In the genomic region with DNA sequence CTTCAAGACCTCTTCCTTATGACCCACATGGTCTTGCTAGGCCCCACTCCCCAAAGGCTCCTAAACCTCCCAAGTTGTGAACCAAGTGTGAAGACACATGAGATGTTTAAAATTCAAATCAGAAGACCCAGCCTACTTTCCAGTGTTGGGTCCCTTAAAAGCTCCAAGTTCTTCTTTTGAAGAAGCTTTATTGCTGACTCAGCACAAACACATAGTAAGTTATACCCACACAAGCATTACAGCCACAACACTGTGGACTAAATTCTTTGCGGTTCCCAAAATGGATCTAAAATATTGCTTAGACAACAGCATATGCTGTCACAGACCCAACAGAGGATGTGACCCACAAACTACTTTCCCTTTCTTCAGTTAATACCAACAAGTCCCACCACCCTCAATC, we compare ENCODE assay signal across 32 mouse cellular contexts.
"Had no signal": no experiment of that assay in that cellular context is flagged by ENCODE, and none has a peak within 500 bp of the region (broad histone marks: within the 10 kb centered on the region; RNA-seq: fewer than 3 reads in every experiment).

No protein-coding gene starts in this region.

- H3K27me3 ChIP-seq: limb, embryonic 12.5 days; limb, embryonic 13.5 days; limb, embryonic 15.5 days; liver, embryonic 12.5 days; liver, embryonic 13.5 days; liver, embryonic 15.5 days; lung, embryonic 15.5 days; megakaryocyte, embryonic 14.5 days; midbrain, embryonic 12.5 days; midbrain, embryonic 13.5 days; midbrain, embryonic 15.5 days; neural tube, embryonic 12.5 days; neural tube, embryonic 13.5 days had no signal

- ATAC-seq: liver, embryonic 12.5 days; liver, postnatal 0 days; lung, postnatal 0 days; midbrain, embryonic 13.5 days; midbrain, embryonic 15.5 days; midbrain, embryonic 16.5 days had no signal

- H3K4me2 ChIP-seq: limb, embryonic 12.5 days; limb, embryonic 13.5 days; limb, embryonic 15.5 days; liver, embryonic 11.5 days; liver, embryonic 12.5 days; liver, embryonic 13.5 days; liver, embryonic 15.5 days; lung, embryonic 14.5 days; lung, embryonic 15.5 days; midbrain, embryonic 11.5 days; midbrain, embryonic 12.5 days; midbrain, embryonic 13.5 days; midbrain, embryonic 15.5 days; neural tube, embryonic 12.5 days; neural tube, embryonic 13.5 days had no signal

- H3K9ac ChIP-seq: limb, embryonic 12.5 days; limb, embryonic 13.5 days; limb, embryonic 15.5 days; liver, embryonic 12.5 days; liver, embryonic 13.5 days; liver, embryonic 14.5 days; liver, embryonic 15.5 days; liver, postnatal 0 days; lung, embryonic 14.5 days; lung, embryonic 15.5 days; midbrain, embryonic 12.5 days; midbrain, embryonic 13.5 days; midbrain, embryonic 15.5 days; neural tube, embryonic 12.5 days; neural tube, embryonic 13.5 days had no signal

- H3K36me3 ChIP-seq: limb, embryonic 10.5 days; limb, embryonic 12.5 days; limb, embryonic 13.5 days; limb, embryonic 15.5 days; liver, embryonic 12.5 days; liver, embryonic 13.5 days; liver, embryonic 15.5 days; lung, embryonic 15.5 days; midbrain, embryonic 10.5 days; midbrain, embryonic 12.5 days; midbrain, embryonic 13.5 days; midbrain, embryonic 15.5 days; neural tube, embryonic 12.5 days; neural tube, embryonic 13.5 days had no signal

- H3K4me3 ChIP-seq: limb, embryonic 10.5 days; limb, embryonic 12.5 days; limb, embryonic 13.5 days; limb, embryonic 15.5 days; liver, embryonic 12.5 days; liver, embryonic 13.5 days; liver, embryonic 15.5 days; lung, embryonic 15.5 days; megakaryocyte, embryonic 14.5 days; midbrain, embryonic 10.5 days; midbrain, embryonic 12.5 days; midbrain, embryonic 13.5 days; midbrain, embryonic 15.5 days; myocyte; neural tube, embryonic 12.5 days; neural tube, embryonic 13.5 days had no signal

- DNase-seq: left cerebral cortex, postnatal 4 days; liver; liver, embryonic 13.5 days; liver, postnatal 0 days; lung, adult 2 months; lung, embryonic 14.5 days; lung, postnatal 10 days; lung, postnatal 14 days; lung, postnatal 36 days; lung, postnatal 4 days; midbrain, embryonic 14.5 days had no signal

- H3K27ac ChIP-seq: limb, embryonic 10.5 days; limb, embryonic 12.5 days; limb, embryonic 13.5 days; limb, embryonic 15.5 days; liver, embryonic 12.5 days; liver, embryonic 13.5 days; liver, embryonic 14.5 days; liver, embryonic 15.5 days; lung, embryonic 15.5 days; macrophage; midbrain, embryonic 10.5 days; midbrain, embryonic 12.5 days; midbrain, embryonic 13.5 days; midbrain, embryonic 15.5 days; neural tube, embryonic 12.5 days; neural tube, embryonic 13.5 days had no signal

- H3K4me1 ChIP-seq: limb, embryonic 10.5 days; limb, embryonic 12.5 days; limb, embryonic 13.5 days; limb, embryonic 15.5 days; liver, embryonic 12.5 days; liver, embryonic 13.5 days; liver, embryonic 15.5 days; lung, embryonic 15.5 days; megakaryocyte, embryonic 14.5 days; midbrain, embryonic 10.5 days; midbrain, embryonic 12.5 days; midbrain, embryonic 13.5 days; midbrain, embryonic 15.5 days; neural tube, embryonic 12.5 days; neural tube, embryonic 13.5 days had no signal

- H3K9me3 ChIP-seq: limb, embryonic 10.5 days; limb, embryonic 13.5 days; limb, embryonic 15.5 days; liver, embryonic 13.5 days; liver, embryonic 15.5 days; lung, embryonic 15.5 days; midbrain, embryonic 10.5 days; midbrain, embryonic 12.5 days; midbrain, embryonic 13.5 days; midbrain, embryonic 15.5 days; neural tube, embryonic 12.5 days had no signal
